Mouse (Mus musculus) CH12.LX (cell line): ENCODE results near the gene Hist1h1b.

Source experiments
- CTCF ChIP-seq, 2 experiments: IDR thresholded peaks in 1 of 2; conservative IDR thresholded peaks in 1 of 2; 2 replicates each; pipeline ENCODE4 v1.5.1; 2011 to 2012; ENCODE audit warnings: low read depth in 2 of 2, low read length in 2 of 2, improper control_type of control experiment in 1 of 2, inconsistent platforms in 1 of 2, mild to moderate bottlenecking in 1 of 2, moderate library complexity in 1 of 2
- EP300 ChIP-seq: IDR thresholded peaks from 2 replicates; pipeline ENCODE4 v1.6.1; 2011; ENCODE audit warnings: low read length, improper control_type of control experiment
- ETS1 ChIP-seq: conservative IDR thresholded peaks from 2 replicates; pipeline ENCODE4 v1.6.1; 2012; ENCODE audit warnings: low read depth, mild to moderate bottlenecking, inconsistent platforms, low read length, improper control_type of control experiment, moderate library complexity
- KAT2A ChIP-seq: IDR thresholded peaks from 2 replicates; pipeline ENCODE4 v1.6.1; 2012; ENCODE audit warnings: low read length, improper control_type of control experiment, inconsistent platforms; ENCODE audit not compliant: insufficient replicate concordance
- MYC ChIP-seq: IDR thresholded peaks from 2 replicates; pipeline ENCODE4 v1.6.1; 2011; ENCODE audit warnings: low read depth, mild to moderate bottlenecking, improper control_type of control experiment, low read length
- POLR2A ChIP-seq: IDR thresholded peaks from 2 replicates; pipeline ENCODE4 v1.6.1; 2011; ENCODE audit warnings: low read depth, mild to moderate bottlenecking, improper control_type of control experiment, low read length
- TBP ChIP-seq: conservative IDR thresholded peaks from 2 replicates; pipeline ENCODE4 v1.6.1; 2011; ENCODE audit warnings: low read depth, low read length, improper control_type of control experiment
- TCF12 ChIP-seq: IDR thresholded peaks from 2 replicates; pipeline ENCODE4 v1.6.1; 2014; ENCODE audit warnings: low read depth, mild to moderate bottlenecking, inconsistent platforms, low read length, improper control_type of control experiment
- USF2 ChIP-seq: conservative IDR thresholded peaks from 2 replicates; pipeline ENCODE4 v1.6.1; 2011; ENCODE audit warnings: low read depth, low read length, improper control_type of control experiment

GRCm38 (mm10) chr13:21752356-21752755 is 28.1 kb downstream of the Hist1h1b start:
- TF ChIP-seq MYC, result no peak
- TF ChIP-seq TBP, result 0 out of 2 replicates have a peak, but pooled peaks have one; percentile 11
- TF ChIP-seq EP300, result no peak
- TF ChIP-seq CTCF (conservative IDR thresholded peaks at IDR 0.05 in 1 of 2, IDR thresholded peaks at IDR 0.05 in 1 of 2; ENCODE audit: low read depth in 2 of 2, low read length in 2 of 2), result no peak
- TF ChIP-seq TCF12, result no peak
- no peak for TF ChIP-seq USF2
- no peak; the same call in 1 of the 2 replicates for TF ChIP-seq POLR2A
- no peak for TF ChIP-seq ETS1
- TF ChIP-seq KAT2A, result no peak
